Mouse (Mus musculus) midbrain, embryonic 11.5 days (tissue): ENCODE data around the gene Vwa7. TPM values are rescaled to one million over a fixed set of nuclear protein-coding genes. Genes with fewer than 3 reads are reported as not detected.
"Not testable (repeated sequence)": the region's sequence is repeated elsewhere in the genome, so short reads cannot be mapped to it uniquely, and the experiment has no call there.

Experiments
- ATAC-seq: fragments of 200-750 bp; cut with Nextera tagmentation; 2 replicates; pipeline ENCODE4 v1.8.0; 2017; ENCODE audit warnings: moderate TSS enrichment, moderate library complexity; ENCODE audit not compliant: low FRiP score
- DNase-seq: peaks from one replicate; pipeline ENCODE4 v3.0.0; 2015; ENCODE audit warnings: low spot score; ENCODE audit errors: missing footprints
- H3K27ac ChIP-seq: fragments of 300-500 bp; sonication (generic); 2 replicates; pipeline ENCODE4 v1.5.1; 2014; ENCODE audit warnings: low read depth, low read length
- H3K27me3 ChIP-seq: fragments of 300-500 bp; sonication (generic); 2 replicates; pipeline ENCODE4 v1.6.1; 2014; ENCODE audit warnings: mild to moderate bottlenecking, low read length, moderate library complexity, mixed read lengths; ENCODE audit not compliant: control insufficient read depth, insufficient read depth
- H3K36me3 ChIP-seq: fragments of 300-500 bp; sonication (generic); 2 replicates; pipeline ENCODE4 v1.6.1; 2014; ENCODE audit warnings: mild to moderate bottlenecking, low read length, moderate library complexity, mixed read lengths; ENCODE audit not compliant: control insufficient read depth, insufficient read depth
- H3K4me1 ChIP-seq: fragments of 300-500 bp; sonication (generic); 2 replicates; pipeline ENCODE4 v1.6.1; 2014; ENCODE audit warnings: low read length; ENCODE audit not compliant: control insufficient read depth, insufficient read depth
- H3K4me2 ChIP-seq: fragments of 300-500 bp; sonication (generic); 2 replicates; pipeline ENCODE4 v1.6.1; 2014; ENCODE audit warnings: mild to moderate bottlenecking, moderate library complexity
- H3K4me3 ChIP-seq: fragments of 300-500 bp; sonication (generic); 2 replicates; pipeline ENCODE4 v1.5.1; 2014; ENCODE audit warnings: low read depth, low read length
- H3K9ac ChIP-seq: fragments of 300-500 bp; sonication (generic); 2 replicates; pipeline ENCODE4 v1.6.1; 2014; ENCODE audit warnings: low read length
- H3K9me3 ChIP-seq: fragments of 300-500 bp; sonication (generic); 2 replicates; pipeline ENCODE4 v1.6.1; 2016; ENCODE audit warnings: low read length; ENCODE audit not compliant: control insufficient read depth
- WGBS: fragments of 180-500 bp; shearing (Covaris S2); extraction: QIAGEN DNeasy Blood & Tissue Kit; methylation state at CpG from one replicate; pipeline ENCODE4 v1.1.7; 2014; 5-methylcytosine and 5-hydroxymethylcytosine counted together
- polyA plus RNA-seq: library from polyadenylated mRNA; unstranded; fragments of >200 nt; fragmentation: Nextera tagmentation; extraction: Ambion mirVana; gene quantifications from 2 replicates; pipeline ENCODE4 v1.2.1, GENCODE M21; 2014

Vwa7 gene
- polyA plus RNA-seq, 1 experiment from 2014 or later, result 0.07 TPM

DNA sequence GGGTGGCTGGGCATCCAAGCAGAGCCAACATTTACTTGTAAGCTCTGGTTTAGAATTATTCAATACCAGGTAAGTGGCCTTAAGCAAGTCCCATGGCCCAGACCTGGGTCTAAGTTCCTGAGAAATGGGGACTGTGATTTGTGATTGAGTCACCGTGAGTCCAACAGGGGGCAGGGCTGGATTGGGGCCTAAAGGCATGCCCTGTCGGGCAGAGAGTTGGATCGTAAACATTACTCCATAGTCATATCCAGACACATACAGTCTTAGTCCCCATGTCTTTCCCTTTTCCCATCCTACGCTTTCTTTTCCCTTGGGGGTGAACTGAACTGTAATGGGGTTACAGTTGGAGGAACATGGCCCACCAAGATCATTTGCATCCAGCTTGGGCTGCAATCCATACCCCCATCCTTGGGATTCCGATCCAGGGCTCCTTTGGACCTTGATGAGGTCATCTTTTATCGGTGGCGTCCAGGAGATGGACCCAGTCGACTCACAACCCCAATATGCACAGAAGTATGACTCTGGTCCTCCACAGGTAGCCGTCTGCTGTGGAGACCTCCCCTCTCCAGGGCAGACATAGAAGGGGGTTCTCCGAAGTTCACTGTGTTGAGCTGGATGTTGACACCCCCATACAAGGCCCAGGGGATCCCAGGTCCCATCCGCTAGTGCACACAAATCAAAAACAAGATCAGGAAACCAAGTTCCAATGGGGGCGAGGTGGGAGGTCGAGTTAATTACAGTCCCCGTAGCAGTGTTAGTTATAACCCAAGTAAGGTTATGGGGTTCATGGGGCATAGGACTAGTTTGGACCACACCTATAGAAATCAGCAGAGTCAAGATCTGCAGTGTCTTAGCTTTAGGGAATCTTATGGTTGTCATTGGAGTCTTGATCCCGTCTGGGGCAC, 17.6 kb upstream of the Vwa7 start:
- H3K4me2 ChIP-seq, result peak overlapping the region; percentile 97
- peak; percentile 49 for DNase-seq
- WGBS, result 94% methylated on average over 15 of the region's 15 CpGs

GRCm38 (mm10) chr17:34999871-35000716, 16.3 kb upstream of the Vwa7 start:
- WGBS, result 28% methylated on average over 29 of the region's 32 CpGs
- peak overlapping the region; percentile 87 for H3K4me3 ChIP-seq

More for the DNA sequence above, 17.6 kb upstream of the Vwa7 start:
- no peak for ATAC-seq
- Histone ChIP-seq H3K4me3 (peak overlapping the region; percentile 87), H3K9ac (peak overlapping the region; percentile 64), H3K27ac (no peak overlapping the region), H3K36me3 (no peaks in the 10 kb centered on the region), H3K27me3 (no peaks in the 10 kb centered on the region), H3K9me3 (no peaks in the 10 kb centered on the region), H3K4me1 (peaks cover 25% of the 10 kb centered on the region)

DNA sequence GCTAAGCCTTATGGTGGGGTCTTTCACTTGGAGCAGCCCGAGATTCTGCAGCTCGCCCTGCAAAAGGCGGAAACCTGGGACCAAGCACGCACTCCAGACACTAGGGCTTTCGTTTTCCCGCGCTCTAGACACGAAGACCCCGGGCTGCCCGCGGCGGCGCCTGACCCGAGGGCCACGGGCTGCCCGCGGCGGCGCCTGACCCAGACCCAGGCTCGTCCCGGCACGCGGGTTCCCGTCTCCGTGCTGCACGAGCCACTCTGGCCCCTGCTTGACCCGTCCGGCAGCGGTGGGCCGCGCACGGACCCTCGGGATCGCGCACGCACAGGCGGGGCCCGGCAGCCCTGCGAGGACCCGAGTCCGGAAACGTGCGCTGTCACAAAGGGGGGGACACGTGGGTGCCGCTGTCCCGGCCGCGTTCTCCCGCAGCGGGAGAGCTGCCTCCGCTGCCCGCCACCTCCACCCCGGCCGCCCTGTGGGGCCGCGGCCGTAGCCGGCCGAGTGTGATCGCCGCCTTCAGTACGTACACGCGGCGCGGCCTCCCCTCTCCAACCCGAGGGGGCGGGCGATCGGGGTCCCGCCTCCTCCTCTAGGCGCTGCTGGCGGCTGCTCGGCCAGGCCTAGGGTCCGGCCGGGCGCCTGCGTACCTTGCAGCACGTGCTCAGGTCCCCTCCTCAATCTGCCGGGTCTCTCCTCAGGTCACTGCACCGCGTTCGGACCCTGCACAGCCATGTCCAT, 15.5 kb upstream of the Vwa7 start, which contains the start of gene Vars:
Vars (plus strand) TSS at position 271 of the 735 bp plus-strand sequence.
- Histone ChIP-seq H3K9ac (peak within 1 kb of the TSS; percentile 96), H3K27ac (peak within 1 kb of the TSS; percentile 91), H3K4me2 (peak within 1 kb of the TSS; percentile 97), H3K9me3 (no peaks in the 10 kb centered on the region), H3K4me1 (peaks cover 25% of the 10 kb centered on the region), H3K36me3 (peaks cover 17% of the 10 kb centered on the region), H3K4me3 (peak within 1 kb of the TSS; percentile 87), H3K27me3 (no peaks in the 10 kb centered on the region)
- ATAC-seq, result peak; percentile 95
- peak; percentile 100 for DNase-seq
- WGBS, result under 1% methylated on average over 83 of the region's 83 CpGs

More at GRCm38 (mm10) chr17:34999871-35000716, 16.3 kb upstream of the Vwa7 start:
- Histone ChIP-seq H3K4me2 (peak overlapping the region; percentile 97), H3K4me1 (peaks cover 25% of the 10 kb centered on the region), H3K27ac (peak overlapping the region; percentile 91), H3K9ac (peak overlapping the region; percentile 96), H3K36me3 (peaks cover 11% of the 10 kb centered on the region)
- H3K9me3 ChIP-seq, ATAC-seq, H3K27me3 ChIP-seq: not testable (repeated sequence)
- peak; percentile 89 for DNase-seq

DNA sequence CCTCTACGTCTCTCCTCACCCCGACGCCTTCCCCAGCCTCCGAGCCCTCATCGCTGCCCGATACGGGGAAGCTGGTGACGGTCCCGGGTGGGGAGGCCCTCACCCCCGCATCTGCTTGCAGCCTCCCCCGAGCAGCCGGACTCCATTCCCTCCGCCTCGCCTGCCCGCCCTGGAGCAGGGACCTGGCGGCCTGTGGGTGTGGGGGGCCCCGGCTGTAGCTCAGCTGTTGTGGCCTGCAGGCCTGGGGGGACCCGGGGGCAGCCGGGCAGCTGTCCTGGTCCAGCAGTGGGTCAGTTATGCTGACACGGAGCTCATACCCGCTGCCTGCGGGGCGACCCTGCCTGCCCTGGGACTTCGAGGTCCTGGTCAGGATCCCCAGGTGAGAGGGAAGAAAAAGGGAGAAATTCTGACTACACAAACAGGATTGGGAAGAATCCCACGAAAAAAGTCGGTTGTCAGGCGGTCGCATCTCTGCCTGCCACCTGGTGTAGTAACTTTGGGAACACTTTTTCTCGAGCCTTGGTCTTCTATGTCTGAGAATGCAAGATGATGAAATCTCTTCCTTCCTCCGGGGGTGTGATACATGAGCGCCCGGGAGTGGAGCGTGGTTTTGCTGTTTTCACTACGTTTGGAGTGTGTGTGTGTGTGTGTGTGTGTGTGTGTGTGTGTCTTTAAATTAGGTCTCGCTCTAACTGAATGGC, 14.8 kb upstream of the Vwa7 start:
- H3K36me3 ChIP-seq, result peaks cover 20% of the 10 kb centered on the region
- no peak; the same call in 1 of the 2 replicates for ATAC-seq

GRCm38 (mm10) chr17:35002153-35002865, 14.1 kb upstream of the Vwa7 start:
- Histone ChIP-seq H3K27me3 (no peaks in the 10 kb centered on the region), H3K4me1 (peaks cover 25% of the 10 kb centered on the region), H3K4me3 (peak overlapping the region; percentile 87), H3K4me2 (peak overlapping the region; percentile 97), H3K9ac (peak overlapping the region; percentile 96), H3K27ac (no peak overlapping the region), H3K36me3 (peaks cover 21% of the 10 kb centered on the region), H3K9me3 (no peaks in the 10 kb centered on the region)
- ATAC-seq (no peak), DNase-seq (peak; percentile 84)
- 12% methylated on average over 12 of the region's 12 CpGs for WGBS

More for the DNA sequence above, 14.8 kb upstream of the Vwa7 start:
- peak overlapping the region; percentile 91 for H3K27ac ChIP-seq
- H3K4me1 ChIP-seq, result peaks cover 25% of the 10 kb centered on the region
- H3K4me3 ChIP-seq, result peak overlapping the region; percentile 87
- whole genome bisulfite sequencing, result under 1% methylated on average over 35 of the region's 35 CpGs
- H3K4me2 ChIP-seq, result peak overlapping the region; percentile 97
- peak; percentile 90 for DNase-seq
- no peaks in the 10 kb centered on the region for H3K9me3 ChIP-seq
- no peaks in the 10 kb centered on the region for H3K27me3 ChIP-seq
- H3K9ac ChIP-seq, result peak overlapping the region; percentile 96

DNA sequence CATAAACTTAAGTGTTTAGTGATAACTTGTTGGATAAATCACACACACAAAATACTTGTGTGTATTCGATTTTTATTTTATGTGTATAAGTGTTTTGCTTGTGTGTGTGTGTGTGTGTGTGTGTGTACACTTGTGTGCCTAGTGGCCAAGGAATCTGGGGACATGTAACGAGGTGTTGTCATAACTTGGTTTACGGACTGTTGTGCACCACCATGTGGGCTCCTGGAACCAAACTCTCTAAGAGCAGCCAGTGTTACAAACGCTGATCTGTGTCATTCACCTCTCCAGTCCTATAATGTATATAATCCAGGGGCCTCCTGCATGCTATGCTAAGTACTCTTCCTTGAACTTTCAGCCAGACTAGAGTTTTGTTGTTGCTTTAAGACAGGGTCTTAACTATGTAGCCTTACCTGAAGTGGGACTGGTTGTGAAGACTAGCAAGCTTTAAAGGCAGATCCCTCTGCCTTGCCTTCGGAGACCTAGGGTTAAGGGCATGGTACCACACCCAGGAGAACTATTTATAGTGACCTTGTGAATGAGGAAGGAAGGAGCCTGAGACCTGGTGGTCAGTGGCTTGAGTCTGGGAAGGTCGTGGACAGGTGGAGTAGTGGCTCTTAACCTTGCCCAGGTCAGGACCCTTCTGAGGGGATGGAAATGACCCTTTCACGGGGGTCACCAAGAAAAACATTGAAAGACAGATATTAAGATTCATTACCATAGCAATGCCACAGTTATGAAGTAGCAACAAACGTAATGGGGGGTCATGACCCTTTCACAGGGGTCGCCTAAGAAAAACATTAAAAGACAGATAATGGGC, 13.1 kb upstream of the Vwa7 start:
- ATAC-seq (no peak), DNase-seq (peak; percentile 83)
- Histone ChIP-seq H3K9me3 (no peaks in the 10 kb centered on the region), H3K9ac (peak overlapping the region; percentile 96), H3K27me3 (no peaks in the 10 kb centered on the region), H3K4me2 (peak overlapping the region; percentile 97), H3K27ac (no peak overlapping the region), H3K4me1 (peaks cover 25% of the 10 kb centered on the region), H3K36me3 (peaks cover 24% of the 10 kb centered on the region), H3K4me3 (peak overlapping the region; percentile 5; the same call in 1 of the 2 replicates)
- WGBS, result 80% methylated on average over 9 of the region's 9 CpGs

DNA sequence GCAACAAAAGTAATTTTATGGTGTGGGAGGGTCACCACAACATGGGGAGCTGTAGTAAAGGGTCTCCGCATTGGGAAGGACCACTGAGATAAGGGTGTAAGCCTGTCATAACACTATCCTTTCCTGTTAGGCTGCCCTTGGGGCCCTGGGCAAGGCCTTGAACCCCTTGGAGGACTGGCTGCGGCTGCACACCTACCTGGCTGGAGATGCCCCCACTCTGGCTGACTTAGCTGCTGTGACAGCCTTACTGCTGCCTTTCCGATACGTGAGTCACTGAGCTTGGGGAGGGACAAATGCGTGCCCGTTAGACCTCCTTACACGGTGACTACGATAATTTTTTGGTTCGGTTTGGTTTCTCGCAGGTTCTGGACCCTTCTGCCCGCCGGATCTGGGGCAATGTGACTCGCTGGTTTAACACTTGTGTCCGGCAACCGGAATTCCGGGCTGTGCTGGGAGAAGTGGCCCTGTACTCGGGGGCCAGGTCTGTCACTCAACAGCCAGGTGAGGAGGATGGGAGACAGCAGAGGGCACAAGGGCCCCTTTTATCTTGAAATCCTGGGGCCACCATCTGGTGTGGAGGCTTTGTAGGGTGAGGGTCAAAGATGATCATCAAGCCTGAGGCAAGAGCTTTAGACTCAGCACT, 12.2 kb upstream of the Vwa7 start:
- ATAC-seq (no peak), DNase-seq (peak; percentile 61)
- Histone ChIP-seq H3K36me3 (peaks cover 26% of the 10 kb centered on the region), H3K4me1 (peaks cover 22% of the 10 kb centered on the region), H3K9me3 (no peaks in the 10 kb centered on the region), H3K4me3 (no peak overlapping the region), H3K9ac (no peak overlapping the region), H3K27me3 (no peaks in the 10 kb centered on the region), H3K4me2 (no peak overlapping the region), H3K27ac (no peak overlapping the region)
- 97% methylated on average over 17 of the region's 17 CpGs for WGBS
